Mouse (Mus musculus): ENCODE measurements around the gene Svep1. TPM values are rescaled to one million over a fixed set of nuclear protein-coding genes. Genes with fewer than 3 reads are reported as not detected.

The Svep1 gene
- polyA plus RNA-seq, 1 experiment from 2014 or later: 2.9 TPM

GRCm38 (mm10) chr4:58115452-58115851 lies 91.2 kb downstream of the Svep1 start:
- no peak for ATAC-seq (ENCODE audit: low FRiP score)
- Histone ChIP-seq H3K9ac (no peak overlapping the region), H3K4me1 (peaks cover 5% of the 10 kb centered on the region; the same call in 1 of the 2 replicates), H3K9me3 (no peaks in the 10 kb centered on the region), H3K27ac (no peak overlapping the region), H3K4me2 (no peak overlapping the region), H3K4me3 (replicated peaks) (no peak overlapping the region), H3K27me3 (no peaks in the 10 kb centered on the region), H3K36me3 (replicated peaks) (no peaks in the 10 kb centered on the region)
- WGBS: 36% methylated on average over 8 of the region's 8 CpGs

GRCm38 (mm10) chr4:58111008-58111407 lies 95.7 kb downstream of the Svep1 start:
- Histone ChIP-seq H3K4me2 (no peak overlapping the region), H3K9ac (no peak overlapping the region), H3K27me3 (no peaks in the 10 kb centered on the region), H3K36me3 (replicated peaks) (no peaks in the 10 kb centered on the region), H3K9me3 (no peaks in the 10 kb centered on the region), H3K4me3 (replicated peaks) (no peak overlapping the region), H3K4me1 (peaks cover 5% of the 10 kb centered on the region; the same call in 1 of the 2 replicates), H3K27ac (no peak overlapping the region)
- ATAC-seq (ENCODE audit: low FRiP score): no peak
- 88% methylated on average over 10 of the region's 10 CpGs for WGBS

GRCm38 (mm10) chr4:58109793-58110192 lies 96.9 kb downstream of the Svep1 start:
- no peak overlapping the region for H3K4me3 ChIP-seq (replicated peaks)
- 90% methylated on average over 6 of the region's 6 CpGs for WGBS
- no peak overlapping the region for H3K9ac ChIP-seq
- H3K4me1 ChIP-seq: no peaks in the 10 kb centered on the region
- no peaks in the 10 kb centered on the region for H3K27me3 ChIP-seq
- no peaks in the 10 kb centered on the region for H3K36me3 ChIP-seq (replicated peaks)
- no peak for ATAC-seq (ENCODE audit: low FRiP score)
- no peaks in the 10 kb centered on the region for H3K9me3 ChIP-seq
- H3K4me2 ChIP-seq: no peak overlapping the region
- no peak overlapping the region for H3K27ac ChIP-seq

- Histone ChIP-seq H3K36me3 (replicated peaks) (no peaks in the 10 kb centered on the region), H3K27ac (no peak overlapping the region), H3K9me3 (no peaks in the 10 kb centered on the region), H3K4me3 (replicated peaks) (no peak overlapping the region), H3K9ac (no peak overlapping the region), H3K4me1 (no peaks in the 10 kb centered on the region), H3K27me3 (no peaks in the 10 kb centered on the region), H3K4me2 (no peak overlapping the region)
- 86% methylated on average over 3 of the region's 3 CpGs for WGBS
- ATAC-seq (ENCODE audit: low FRiP score): no peak
These were observed 98.3 kb downstream of the Svep1 start for GRCm38 (mm10) chr4:58108364-58108763.

- 88% methylated on average over 9 of the region's 9 CpGs for WGBS
- ATAC-seq (ENCODE audit: low FRiP score): no peak
These were observed 108.9 kb downstream of the Svep1 start for GRCm38 (mm10) chr4:58097732-58098131.

GRCm38 (mm10) chr4:58086738-58087137 lies 119.9 kb downstream of the Svep1 start:
- Histone ChIP-seq H3K9me3 (no peaks in the 10 kb centered on the region), H3K27ac (no peak overlapping the region), H3K4me2 (no peak overlapping the region), H3K27me3 (no peaks in the 10 kb centered on the region), H3K36me3 (replicated peaks) (no peaks in the 10 kb centered on the region), H3K9ac (no peak overlapping the region), H3K4me1 (no peaks in the 10 kb centered on the region), H3K4me3 (replicated peaks) (no peak overlapping the region)
- no peak for ATAC-seq (ENCODE audit: low FRiP score)
- WGBS: 90% methylated on average over 1 of the region's 1 CpGs

More at GRCm38 (mm10) chr4:58097732-58098131, 108.9 kb downstream of the Svep1 start:
- Histone ChIP-seq H3K9ac (no peak overlapping the region), H3K4me2 (no peak overlapping the region), H3K27me3 (no peaks in the 10 kb centered on the region), H3K27ac (no peak overlapping the region), H3K4me1 (no peaks in the 10 kb centered on the region), H3K4me3 (replicated peaks) (no peak overlapping the region), H3K36me3 (replicated peaks) (no peaks in the 10 kb centered on the region), H3K9me3 (no peaks in the 10 kb centered on the region)

- H3K27me3 ChIP-seq: no peaks in the 10 kb centered on the region
- H3K9me3 ChIP-seq: no peaks in the 10 kb centered on the region
- no peak for ATAC-seq (ENCODE audit: low FRiP score)
- no peaks in the 10 kb centered on the region for H3K4me1 ChIP-seq
- no peak overlapping the region for H3K4me3 ChIP-seq (replicated peaks)
- no peaks in the 10 kb centered on the region for H3K36me3 ChIP-seq (replicated peaks)
- 83% methylated on average over 4 of the region's 4 CpGs for WGBS
- H3K4me2 ChIP-seq: no peak overlapping the region
- no peak overlapping the region for H3K9ac ChIP-seq
- H3K27ac ChIP-seq: no peak overlapping the region
These were observed 120.5 kb downstream of the Svep1 start for GRCm38 (mm10) chr4:58086151-58086550.

- 87% methylated on average over 3 of the region's 3 CpGs for WGBS
- Histone ChIP-seq H3K27ac (no peak overlapping the region), H3K4me1 (no peaks in the 10 kb centered on the region), H3K36me3 (replicated peaks) (no peaks in the 10 kb centered on the region), H3K27me3 (no peaks in the 10 kb centered on the region), H3K9me3 (no peaks in the 10 kb centered on the region), H3K4me2 (no peak overlapping the region), H3K4me3 (replicated peaks) (no peak overlapping the region), H3K9ac (no peak overlapping the region)
- ATAC-seq (ENCODE audit: low FRiP score): no peak
These were observed 121.3 kb downstream of the Svep1 start for GRCm38 (mm10) chr4:58085340-58085739.

- Histone ChIP-seq H3K27ac (no peak overlapping the region), H3K36me3 (replicated peaks) (no peaks in the 10 kb centered on the region), H3K4me1 (0 out of 2 replicates have a peak, but pooled peaks cover 4% of the 10 kb centered on the region), H3K9ac (no peak overlapping the region), H3K4me2 (no peak overlapping the region), H3K27me3 (no peaks in the 10 kb centered on the region), H3K9me3 (no peaks in the 10 kb centered on the region), H3K4me3 (replicated peaks) (no peak overlapping the region)
- no peak for ATAC-seq (ENCODE audit: low FRiP score)
- 95% methylated on average over 5 of the region's 5 CpGs for WGBS
These were observed 122.5 kb downstream of the Svep1 start for GRCm38 (mm10) chr4:58084155-58084554.

GRCm38 (mm10) chr4:58082588-58082987 lies 124.1 kb downstream of the Svep1 start:
- Histone ChIP-seq H3K36me3 (replicated peaks) (no peaks in the 10 kb centered on the region), H3K9ac (no peak overlapping the region), H3K4me1 (0 out of 2 replicates have a peak, but pooled peaks cover 4% of the 10 kb centered on the region), H3K27me3 (no peaks in the 10 kb centered on the region), H3K4me3 (replicated peaks) (no peak overlapping the region), H3K27ac (no peak overlapping the region), H3K4me2 (no peak overlapping the region), H3K9me3 (no peaks in the 10 kb centered on the region)
- WGBS: 9% methylated on average over 5 of the region's 5 CpGs
- ATAC-seq (ENCODE audit: low FRiP score): peak; percentile 51; the same call in 1 of the 2 replicates

GRCm38 (mm10) chr4:58079631-58080030 lies 127.0 kb downstream of the Svep1 start:
- Histone ChIP-seq H3K4me1 (0 out of 2 replicates have a peak, but pooled peaks cover 4% of the 10 kb centered on the region), H3K9me3 (no peaks in the 10 kb centered on the region), H3K36me3 (replicated peaks) (no peaks in the 10 kb centered on the region), H3K27me3 (no peaks in the 10 kb centered on the region), H3K4me3 (replicated peaks) (peak overlapping the region; percentile 23; the same call in 1 of the 2 replicates), H3K9ac (no peak overlapping the region), H3K4me2 (peak overlapping the region; percentile 50), H3K27ac (no peak overlapping the region)
- ATAC-seq (ENCODE audit: low FRiP score): no peak
- WGBS: 12% methylated on average over 10 of the region's 10 CpGs

- 79% methylated on average over 6 of the region's 6 CpGs for WGBS
- H3K36me3 ChIP-seq (replicated peaks): no peaks in the 10 kb centered on the region
- 0 out of 2 replicates have a peak, but pooled peaks cover 4% of the 10 kb centered on the region for H3K4me1 ChIP-seq
- H3K9ac ChIP-seq: no peak overlapping the region
- no peak for ATAC-seq (ENCODE audit: low FRiP score)
- H3K9me3 ChIP-seq: no peaks in the 10 kb centered on the region
- no peak overlapping the region for H3K27ac ChIP-seq
- no peak overlapping the region for H3K4me2 ChIP-seq
- no peak overlapping the region for H3K4me3 ChIP-seq (replicated peaks)
- no peaks in the 10 kb centered on the region for H3K27me3 ChIP-seq
These were observed 128.7 kb downstream of the Svep1 start for GRCm38 (mm10) chr4:58077950-58078349.

GRCm38 (mm10) chr4:58077536-58077935 lies 129.1 kb downstream of the Svep1 start:
- ATAC-seq (ENCODE audit: low FRiP score): no peak
- no peaks in the 10 kb centered on the region for H3K36me3 ChIP-seq (replicated peaks)
- H3K27ac ChIP-seq: no peak overlapping the region
- 96% methylated on average over 4 of the region's 4 CpGs for WGBS
- no peaks in the 10 kb centered on the region for H3K27me3 ChIP-seq
- 0 out of 2 replicates have a peak, but pooled peaks cover 4% of the 10 kb centered on the region for H3K4me1 ChIP-seq
- H3K9me3 ChIP-seq: no peaks in the 10 kb centered on the region
- H3K9ac ChIP-seq: no peak overlapping the region
- no peak overlapping the region for H3K4me2 ChIP-seq
- H3K4me3 ChIP-seq (replicated peaks): no peak overlapping the region

Data from forebrain, embryonic 12.5 days (tissue).